Mouse (Mus musculus) right cerebral cortex, postnatal 4 days (tissue): ENCODE measurements around the gene Rpl39l.
A peak's percentile ranks its signal among the peaks of the same experiment; 100 is the strongest.
"Not testable (repeated sequence)": the region's sequence is repeated elsewhere in the genome, so short reads cannot be mapped to it uniquely, and the experiment has no call there.

ENCODE experiments used
- DNase-seq: peaks from one replicate; pipeline ENCODE4 v3.0.0-alpha.2; 2022

Gene Rpl39l

GRCm38 (mm10) chr16:10170005-10170404 is at the start of gene Rpl39l:
Rpl39l (plus strand) TSS chr16:10170226.
- no peak for DNase-seq

GRCm38 (mm10) chr16:10127586-10127985 is 42.4 kb upstream of the Rpl39l start:
- no peak for DNase-seq

- no peak for DNase-seq
These were observed 40.7 kb upstream of the Rpl39l start for GRCm38 (mm10) chr16:10129052-10129911.

- no peak for DNase-seq
These were observed 26.9 kb upstream of the Rpl39l start for GRCm38 (mm10) chr16:10143166-10143565.

- no peak for DNase-seq
These were observed 22.6 kb upstream of the Rpl39l start for GRCm38 (mm10) chr16:10147401-10147800.

- no peak for DNase-seq
These were observed 712 bp upstream of the Rpl39l start for GRCm38 (mm10) chr16:10169123-10169905.

GRCm38 (mm10) chr16:10171276-10171675 is 1.2 kb downstream of the Rpl39l start:
- no peak for DNase-seq

GRCm38 (mm10) chr16:10172179-10172820 is 2.3 kb downstream of the Rpl39l start:
- DNase-seq = no peak

- not testable (repeated sequence) for DNase-seq
These were observed 17.4 kb downstream of the Rpl39l start for GRCm38 (mm10) chr16:10187461-10187860.

GRCm38 (mm10) chr16:10192679-10193506 is 22.9 kb downstream of the Rpl39l start, which contains the start of gene Atf7ip2:
Atf7ip2 (plus strand) TSS chr16:10192712.
- peak; percentile 88 for DNase-seq

- no peak for DNase-seq
These were observed 38.8 kb downstream of the Rpl39l start for GRCm38 (mm10) chr16:10208777-10209176.

- DNase-seq = not testable (repeated sequence)
These were observed 46.3 kb downstream of the Rpl39l start for GRCm38 (mm10) chr16:10216366-10216765.

GRCm38 (mm10) chr16:10217020-10217419 is 47.0 kb downstream of the Rpl39l start:
- DNase-seq = not testable (repeated sequence)
